Mouse (Mus musculus): ENCODE results near the gene March11.

Gene March11

DNA sequence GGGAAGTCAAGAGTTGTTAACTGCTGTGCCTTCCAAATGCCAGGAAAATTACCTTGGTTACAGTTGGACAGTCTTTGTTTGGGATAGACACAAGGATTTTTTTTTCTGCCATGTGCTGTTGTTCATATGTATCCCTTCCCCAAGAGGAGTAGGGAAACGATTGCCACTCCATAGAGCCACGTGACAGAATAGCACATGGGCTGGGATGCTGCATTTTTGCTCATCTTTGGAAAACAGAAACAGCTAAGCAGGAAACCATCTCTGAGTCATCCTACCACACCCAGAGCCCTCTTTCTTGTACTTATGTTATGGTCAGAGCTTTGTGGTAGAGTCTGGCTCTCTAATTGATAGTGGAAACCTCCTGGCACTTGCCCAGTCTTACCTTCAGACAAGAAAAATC lies 65.4 kb downstream of the March11 start:
- DNase-seq (ENCODE audit: low read depth, low spot score), result no peak

DNA sequence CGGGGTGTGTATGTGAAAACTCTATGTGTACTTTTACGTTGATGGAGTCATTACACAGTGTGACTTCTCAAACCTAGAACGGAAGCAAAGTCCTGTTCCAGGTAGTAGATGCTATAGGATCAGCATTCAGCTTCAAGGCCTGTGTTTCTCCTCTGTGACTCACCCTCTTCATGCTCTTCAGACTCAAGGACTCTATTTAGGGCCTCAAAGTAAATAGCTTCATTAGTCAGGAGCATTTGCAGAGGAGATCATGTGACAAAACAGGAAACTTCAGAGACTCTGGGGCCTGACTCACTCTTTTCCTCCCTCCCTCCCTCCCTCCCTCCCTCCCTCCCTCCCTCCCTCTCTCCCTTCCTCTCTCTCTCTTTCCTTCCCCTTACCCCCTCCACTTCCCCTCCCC lies 66.1 kb downstream of the March11 start:
- DNase-seq (ENCODE audit: low read depth, low spot score), result no peak

DNA sequence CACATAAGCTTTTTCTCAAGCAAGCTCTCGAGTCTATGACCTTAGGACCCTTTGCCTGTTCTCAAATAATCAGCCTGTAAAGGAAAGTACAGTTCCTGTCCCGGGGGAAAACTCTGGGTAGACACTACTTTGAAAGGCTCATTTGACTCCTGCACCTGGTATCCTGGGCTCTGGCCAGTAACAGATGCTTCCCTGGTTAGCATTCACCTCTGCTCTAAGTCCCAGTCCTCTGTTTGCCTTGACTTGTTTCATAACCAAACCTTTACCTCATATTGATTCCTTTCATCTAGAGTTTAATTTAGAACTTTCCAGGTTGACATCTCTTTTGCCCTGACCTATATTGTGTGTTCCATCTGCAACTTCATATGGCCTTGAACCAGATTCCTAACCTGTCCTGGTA lies 68.5 kb downstream of the March11 start:
- no peak for DNase-seq (ENCODE audit: low read depth, low spot score)

DNA sequence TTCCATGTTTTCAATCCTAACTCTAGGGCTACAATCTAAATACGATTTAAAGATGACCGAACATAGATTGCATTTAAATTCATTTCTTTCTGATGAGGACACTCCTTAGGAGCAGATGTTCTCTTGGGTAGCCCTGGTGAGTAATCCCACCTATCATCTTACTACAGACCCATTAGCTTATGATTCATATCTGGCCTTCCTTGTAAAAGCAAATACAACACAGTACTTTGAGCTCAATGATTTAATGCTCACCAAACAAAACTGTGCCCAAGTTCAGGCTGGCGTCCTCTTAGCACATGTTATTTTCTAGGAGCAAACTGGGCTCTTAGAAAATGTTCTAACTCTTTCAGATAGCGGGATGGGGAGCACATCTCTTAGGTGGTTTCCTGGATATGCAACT lies 70.0 kb downstream of the March11 start:
- DNase-seq (ENCODE audit: low read depth, low spot score), result no peak

DNA sequence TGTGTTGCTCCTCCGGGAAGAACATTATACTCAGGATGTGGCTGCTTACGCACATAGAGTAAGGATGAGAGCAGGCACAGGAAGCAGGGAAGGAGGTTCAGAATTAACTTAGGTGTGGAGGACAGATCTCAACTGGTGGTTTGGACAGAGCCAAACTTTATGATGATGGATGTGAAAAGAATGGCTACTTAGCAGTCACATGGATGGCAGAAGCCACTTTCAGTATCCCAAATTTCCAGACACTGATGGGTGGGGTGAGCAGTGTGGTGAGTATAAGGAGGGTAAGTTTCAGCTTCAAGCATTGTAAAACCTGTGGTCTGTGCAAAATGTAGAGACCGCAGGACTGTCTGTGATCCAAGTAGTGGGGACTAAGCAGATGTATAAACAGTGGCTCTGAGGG lies 71.0 kb downstream of the March11 start:
- DNase-seq (ENCODE audit: low read depth, low spot score), result no peak

DNA sequence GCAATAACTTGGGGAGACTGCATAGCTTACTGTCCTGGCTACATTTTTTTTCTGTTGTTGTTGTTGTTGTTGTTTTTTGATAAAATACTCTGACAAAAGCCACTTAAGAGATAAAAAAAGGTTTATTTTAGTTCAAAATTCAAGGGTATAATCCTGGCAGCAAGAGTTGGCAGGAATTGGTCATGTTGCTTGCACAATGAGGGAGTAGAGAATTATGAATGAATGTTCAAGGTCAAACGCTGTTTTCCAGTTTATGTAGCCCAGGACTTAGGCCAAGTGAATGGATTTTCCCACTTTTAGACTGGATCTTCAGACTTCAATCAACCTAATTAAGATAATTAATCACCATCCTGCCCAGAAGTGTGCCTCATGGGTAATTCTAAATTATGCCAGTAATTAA lies 72.0 kb downstream of the March11 start:
- no peak for DNase-seq (ENCODE audit: low read depth, low spot score)

DNA sequence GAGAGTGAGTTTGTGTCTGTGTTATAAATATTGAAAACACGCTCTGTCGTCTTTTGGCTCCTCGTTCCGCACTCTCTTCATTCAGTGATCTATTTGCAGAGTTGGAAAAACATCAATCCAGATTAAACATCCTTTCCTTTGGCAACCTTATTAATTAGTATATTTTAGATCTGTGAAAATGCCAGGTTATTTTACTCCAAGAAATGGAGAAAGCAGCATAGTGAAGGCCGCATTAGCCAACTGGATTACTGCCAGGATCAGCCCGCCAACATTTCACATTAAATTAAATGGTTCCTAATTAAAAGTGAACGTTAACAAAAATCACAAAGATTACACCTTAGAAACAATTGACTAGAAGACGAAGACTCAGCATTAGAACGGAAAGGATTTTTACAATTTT lies 81.2 kb downstream of the March11 start:
- no peak for DNase-seq (ENCODE audit: low read depth, low spot score)

DNA sequence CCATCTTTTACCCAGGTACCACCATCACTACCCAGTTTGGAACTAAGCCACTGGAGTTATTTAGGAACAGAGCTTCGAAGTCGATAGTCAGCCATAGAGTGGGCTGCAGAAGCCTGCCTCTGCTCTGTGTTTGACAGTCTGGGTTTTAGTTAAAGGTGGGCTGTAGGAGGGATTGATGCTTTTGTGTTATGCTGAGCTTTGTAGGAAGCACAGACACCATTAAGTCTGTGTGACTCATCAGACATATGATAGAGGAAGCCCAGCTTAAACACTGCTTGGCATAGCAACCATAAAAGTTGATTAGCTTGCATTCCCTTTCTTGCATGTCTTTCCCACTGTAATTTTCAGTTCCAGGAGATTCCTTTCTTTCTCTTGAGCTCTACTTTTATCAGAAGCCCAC lies 87.7 kb downstream of the March11 start:
- no peak for DNase-seq (ENCODE audit: low read depth, low spot score)

DNA sequence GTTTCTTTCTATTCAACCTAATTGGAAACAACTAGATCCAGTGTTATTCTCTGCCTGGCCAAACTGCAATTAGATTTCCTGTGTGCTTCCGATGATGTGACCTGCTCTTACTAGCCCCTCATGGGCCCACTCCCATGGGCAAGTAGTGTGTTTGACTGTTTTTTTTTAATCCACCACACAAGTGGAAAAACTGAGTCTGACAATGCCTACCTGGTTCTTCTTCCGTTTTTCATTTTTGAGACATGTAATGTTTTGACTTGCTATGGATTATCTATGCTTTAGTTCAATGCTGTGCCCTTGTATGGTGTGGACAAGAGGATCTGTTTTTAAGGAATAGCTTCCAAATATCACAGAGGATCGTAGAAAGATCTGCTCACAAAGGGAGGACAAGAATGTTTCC lies 116.4 kb downstream of the March11 start:
- no peak for DNase-seq (ENCODE audit: low read depth, low spot score)

DNA sequence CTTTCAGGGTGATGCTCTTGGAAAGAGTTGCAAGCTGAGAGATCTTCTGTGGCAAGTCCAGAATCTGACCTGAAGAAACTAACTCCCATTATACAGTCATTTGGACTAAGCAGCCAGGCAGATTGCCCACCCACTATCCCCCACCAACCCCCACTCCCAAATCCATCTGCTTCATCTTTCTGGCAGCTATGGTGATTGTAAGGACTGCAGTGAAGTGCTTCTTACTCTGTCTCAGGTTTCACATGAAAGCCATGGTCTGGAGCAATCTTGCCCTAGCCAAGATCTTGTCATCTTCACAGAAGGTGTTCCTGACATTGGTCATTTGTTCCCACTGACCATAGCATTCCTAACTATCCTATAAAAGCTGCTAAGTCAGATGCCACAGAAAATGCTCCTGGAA lies 117.4 kb downstream of the March11 start:
- DNase-seq (ENCODE audit: low read depth, low spot score), result no peak

DNA sequence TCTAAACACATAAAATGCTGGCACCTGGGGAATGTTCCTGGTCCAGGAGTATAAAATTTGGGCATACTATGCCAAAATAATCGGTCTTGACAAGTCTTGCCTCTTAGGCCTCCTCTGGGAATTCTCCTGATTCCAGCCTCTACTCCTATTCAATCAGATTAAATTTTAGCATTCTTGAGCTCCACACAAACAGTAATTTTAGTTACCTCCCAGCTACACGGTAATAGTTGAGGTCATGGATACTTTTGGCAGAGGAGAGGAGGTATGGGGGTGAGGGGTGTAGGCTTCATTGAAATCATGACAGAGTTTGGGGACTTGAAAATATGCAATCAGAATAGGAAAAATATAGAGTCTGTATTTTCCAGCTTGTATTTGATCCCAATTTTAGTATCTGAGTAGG lies 121.7 kb downstream of the March11 start:
- no peak for DNase-seq (ENCODE audit: low read depth, low spot score)

DNA sequence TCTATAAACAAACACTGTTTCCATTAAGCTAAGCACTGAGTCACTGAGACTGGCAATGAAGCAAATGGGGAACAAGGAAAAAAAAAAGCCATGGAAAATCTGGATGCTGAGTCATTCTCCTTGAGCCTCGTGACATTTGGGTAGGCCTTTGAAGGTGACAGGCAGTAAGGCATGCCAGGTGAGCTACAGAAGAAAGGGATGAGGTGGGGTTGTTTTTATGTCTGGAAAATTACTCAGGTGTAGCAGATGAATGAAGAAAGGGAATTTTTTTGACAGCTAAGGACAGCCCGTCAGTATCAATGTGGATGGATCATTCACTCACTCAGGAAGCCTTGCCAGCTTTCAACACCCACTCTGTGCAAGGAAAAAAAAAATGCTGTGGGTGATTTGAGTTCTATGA lies 123.8 kb downstream of the March11 start:
- DNase-seq (ENCODE audit: low read depth, low spot score), result no peak

DNA sequence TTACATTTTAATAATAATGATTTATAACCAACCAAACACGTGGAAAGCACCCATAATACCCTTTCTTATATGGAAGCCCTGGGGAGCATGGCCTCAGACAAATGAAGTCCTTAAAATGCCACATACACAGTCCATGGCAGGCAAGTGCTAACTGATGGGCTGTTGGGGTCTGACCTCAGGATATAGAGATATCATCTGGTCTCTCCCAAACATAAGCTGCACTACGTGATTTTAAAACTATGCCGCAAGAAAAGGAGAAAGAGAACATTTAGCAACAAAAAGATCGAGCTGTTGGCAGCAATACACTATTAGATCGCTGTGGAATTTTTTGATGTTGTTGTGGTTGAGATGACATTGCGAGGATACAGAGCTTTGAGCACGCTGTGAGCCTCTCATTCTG lies 126.9 kb downstream of the March11 start:
- DNase-seq (ENCODE audit: low read depth, low spot score), result no peak

DNA sequence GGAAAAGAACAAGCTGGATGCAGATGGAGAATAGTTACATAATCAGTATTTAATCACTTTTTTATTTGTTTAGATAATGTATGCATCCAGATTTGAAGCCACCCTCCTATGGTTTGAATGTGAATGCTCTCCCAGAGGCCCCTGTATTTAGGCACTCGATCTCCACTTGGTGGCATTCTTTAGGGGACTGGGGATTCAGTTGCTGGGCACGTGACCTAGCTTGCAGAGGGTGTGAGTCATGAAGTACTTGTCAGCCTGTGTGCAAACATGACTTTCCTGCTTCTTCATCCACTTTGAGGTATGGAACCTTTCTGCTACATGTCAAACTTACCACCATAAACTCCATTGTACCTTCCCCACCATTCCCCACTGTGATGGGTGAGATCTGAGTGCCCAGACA lies 128.3 kb downstream of the March11 start:
- no peak for DNase-seq (ENCODE audit: low read depth, low spot score)
